Mouse (Mus musculus) neural tube, embryonic 11.5 days (tissue): ENCODE data around the gene Oscar. TPM values are rescaled to one million over a fixed set of nuclear protein-coding genes. Genes with fewer than 3 reads are reported as not detected.
"Not testable (repeated sequence)": the region's sequence is repeated elsewhere in the genome, so short reads cannot be mapped to it uniquely, and the experiment has no call there.

Experiments
- ATAC-seq: fragments of 200-750 bp; cut with Nextera tagmentation; 2 replicates; pipeline ENCODE4 v1.8.0; 2017; ENCODE audit warnings: moderate number of reproducible peaks, mild to moderate bottlenecking, moderate TSS enrichment, moderate library complexity; ENCODE audit not compliant: insufficient read depth, low FRiP score, low TSS enrichment
- DNase-seq: peaks from one replicate; pipeline ENCODE4 v3.0.0-alpha.2; 2015; ENCODE audit warnings: low spot score
- H3K27ac ChIP-seq: fragments of 300-500 bp; sonication (generic); 2 replicates; pipeline ENCODE4 v1.5.1; 2014; ENCODE audit warnings: low read depth, mild to moderate bottlenecking, low read length
- H3K27me3 ChIP-seq: fragments of 300-500 bp; sonication (generic); 2 replicates; pipeline ENCODE4 v1.6.1; 2014; ENCODE audit warnings: mild to moderate bottlenecking, low read length, mixed read lengths; ENCODE audit not compliant: control insufficient read depth, insufficient read depth
- H3K36me3 ChIP-seq: fragments of 300-500 bp; sonication (generic); 2 replicates; pipeline ENCODE4 v1.6.1; 2014; ENCODE audit warnings: mild to moderate bottlenecking, low read length, moderate library complexity, mixed read lengths; ENCODE audit not compliant: control insufficient read depth, insufficient read depth
- H3K4me1 ChIP-seq: fragments of 300-500 bp; sonication (generic); 2 replicates; pipeline ENCODE4 v1.6.1; 2014; ENCODE audit warnings: low read length, mixed read lengths; ENCODE audit not compliant: control insufficient read depth, insufficient read depth
- H3K4me2 ChIP-seq: fragments of 300-500 bp; sonication (generic); 2 replicates; pipeline ENCODE4 v1.6.1; 2014; ENCODE audit warnings: low read depth, mild to moderate bottlenecking, moderate library complexity
- H3K4me3 ChIP-seq: fragments of 300-500 bp; sonication (generic); 2 replicates; pipeline ENCODE4 v1.5.1; 2014; ENCODE audit warnings: low read depth, low read length
- H3K9ac ChIP-seq: fragments of 300-500 bp; sonication (generic); 2 replicates; pipeline ENCODE4 v1.6.1; 2014; ENCODE audit warnings: mild to moderate bottlenecking, low read length
- H3K9me3 ChIP-seq: fragments of 300-500 bp; sonication (generic); 2 replicates; pipeline ENCODE4 v1.6.1; 2016; ENCODE audit warnings: low read length; ENCODE audit not compliant: control insufficient read depth
- whole genome bisulfite sequencing: fragments of 180-500 bp; shearing (Covaris S2); extraction: QIAGEN DNeasy Blood & Tissue Kit; methylation state at CpG from one replicate; pipeline ENCODE4 v1.1.7; 2014; 5-methylcytosine and 5-hydroxymethylcytosine counted together
- polyA plus RNA-seq: library from polyadenylated mRNA; unstranded; fragments of >200 nt; fragmentation: Nextera tagmentation; extraction: Ambion mirVana; gene quantifications from 2 replicates; pipeline ENCODE4 v1.2.1, GENCODE M21; 2014

The Oscar gene
- polyA plus RNA-seq, 1 experiment from 2014 or later = 0.25 TPM

- no peaks in the 10 kb centered on the region for H3K36me3 ChIP-seq
- DNase-seq = no peak
- 53% methylated on average over 2 of the region's 2 CpGs for WGBS
Measured at GRCm38 (mm10) chr7:3580029-3580428, 35.9 kb downstream of the Oscar start.

GRCm38 (mm10) chr7:3578952-3579546 is 36.9 kb downstream of the Oscar start:
- H3K9ac ChIP-seq = no peak overlapping the region
- H3K27ac ChIP-seq = no peak overlapping the region
- ATAC-seq (no peak), DNase-seq (no peak)
- H3K27me3 ChIP-seq = no peaks in the 10 kb centered on the region
- H3K9me3 ChIP-seq = no peaks in the 10 kb centered on the region
- H3K4me3 ChIP-seq = no peak overlapping the region
- no peaks in the 10 kb centered on the region for H3K4me1 ChIP-seq
- H3K4me2 ChIP-seq = no peak overlapping the region
- 51% methylated on average over 6 of the region's 6 CpGs for WGBS
- H3K36me3 ChIP-seq = no peaks in the 10 kb centered on the region

More at GRCm38 (mm10) chr7:3580029-3580428, 35.9 kb downstream of the Oscar start:
- H3K27me3 ChIP-seq = no peaks in the 10 kb centered on the region
- H3K4me2 ChIP-seq = no peak overlapping the region
- H3K4me3 ChIP-seq = no peak overlapping the region
- H3K4me1 ChIP-seq = no peaks in the 10 kb centered on the region
- no peak overlapping the region for H3K27ac ChIP-seq
- ATAC-seq = no peak
- H3K9me3 ChIP-seq = no peaks in the 10 kb centered on the region
- H3K9ac ChIP-seq = no peak overlapping the region

- WGBS = 83% methylated on average over 2 of the region's 2 CpGs
Measured at GRCm38 (mm10) chr7:3578196-3578595, 37.8 kb downstream of the Oscar start.

DNA sequence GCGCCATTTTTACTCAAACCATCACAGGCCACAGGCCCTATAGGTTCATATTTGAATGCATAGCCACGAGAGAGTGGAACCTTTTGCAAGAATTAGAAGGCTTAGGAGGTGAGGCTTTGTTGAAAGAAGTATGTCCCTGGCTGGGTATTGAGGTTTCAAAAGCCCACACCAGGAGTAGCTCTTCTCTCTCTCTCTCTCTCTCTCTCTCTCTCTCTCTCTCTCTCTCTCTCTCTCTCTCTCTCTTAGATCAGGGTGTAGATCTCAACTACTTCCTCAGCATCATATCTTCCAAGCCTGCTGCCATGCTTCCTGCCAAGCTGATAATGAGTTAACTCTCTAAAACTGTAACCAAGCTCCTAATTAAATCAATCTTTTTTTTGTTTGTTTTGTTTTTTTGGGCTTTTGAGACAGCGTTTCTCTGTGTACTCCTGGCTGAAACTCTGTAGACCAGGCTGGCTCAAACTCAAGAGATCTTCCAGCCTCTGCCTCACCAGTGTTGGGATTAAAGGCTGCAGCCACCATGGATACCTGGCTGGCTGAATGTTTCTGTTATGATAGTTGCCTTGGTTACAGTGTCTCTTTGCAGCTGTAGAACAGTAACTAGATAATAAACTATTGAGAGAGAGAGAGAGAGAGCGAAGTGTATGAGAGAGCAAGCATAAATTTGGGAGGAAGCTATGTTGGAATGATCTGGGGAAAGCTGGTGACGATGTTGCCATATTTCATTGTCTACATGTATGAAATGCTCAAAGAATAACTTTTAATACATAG is 39.4 kb downstream of the Oscar start:
- DNase-seq (no peak), ATAC-seq (no peak)
- no peaks in the 10 kb centered on the region for H3K27me3 ChIP-seq
- H3K4me3 ChIP-seq = no peak overlapping the region
- WGBS = 82% methylated on average over 5 of the region's 5 CpGs
- no peak overlapping the region for H3K9ac ChIP-seq
- H3K4me2 ChIP-seq = no peak overlapping the region
- no peak overlapping the region for H3K27ac ChIP-seq
- H3K4me1 ChIP-seq = no peaks in the 10 kb centered on the region
- H3K9me3 ChIP-seq = no peaks in the 10 kb centered on the region
- no peaks in the 10 kb centered on the region for H3K36me3 ChIP-seq

More at GRCm38 (mm10) chr7:3578196-3578595, 37.8 kb downstream of the Oscar start:
- Histone ChIP-seq H3K27ac (no peak overlapping the region), H3K9ac (no peak overlapping the region), H3K4me2 (no peak overlapping the region), H3K4me3 (no peak overlapping the region), H3K27me3 (no peaks in the 10 kb centered on the region), H3K4me1 (no peaks in the 10 kb centered on the region), H3K9me3 (no peaks in the 10 kb centered on the region), H3K36me3 (no peaks in the 10 kb centered on the region)
- ATAC-seq (no peak), DNase-seq (no peak)

GRCm38 (mm10) chr7:3574216-3574615 is 41.7 kb downstream of the Oscar start:
- DNase-seq (no peak), ATAC-seq (no peak)
- H3K4me1 ChIP-seq = no peaks in the 10 kb centered on the region
- H3K4me3 ChIP-seq = no peak overlapping the region
- H3K4me2 ChIP-seq = no peak overlapping the region
- 70% methylated on average over 5 of the region's 5 CpGs for WGBS
- no peak overlapping the region for H3K27ac ChIP-seq
- no peaks in the 10 kb centered on the region for H3K27me3 ChIP-seq
- H3K9ac ChIP-seq = no peak overlapping the region
- no peaks in the 10 kb centered on the region for H3K36me3 ChIP-seq
- H3K9me3 ChIP-seq = no peaks in the 10 kb centered on the region

DNA sequence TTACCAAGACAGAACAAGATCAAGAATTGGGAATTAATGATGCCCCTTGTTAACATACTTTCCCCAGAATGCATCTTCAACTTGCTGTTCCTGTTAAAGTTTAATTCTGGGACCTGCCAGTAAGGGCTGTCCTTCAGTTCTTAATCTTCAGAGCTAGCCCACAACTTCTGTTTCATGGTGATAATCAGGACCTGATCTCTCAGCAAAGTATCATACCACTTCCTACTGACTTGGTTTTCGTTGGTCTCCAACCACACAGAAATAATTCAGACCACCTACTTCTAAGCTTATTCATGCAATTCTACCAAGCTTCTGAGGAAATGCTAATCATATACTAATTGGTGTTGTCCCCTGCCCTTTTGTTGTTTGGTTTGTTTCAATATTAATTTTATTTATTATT is 44.1 kb downstream of the Oscar start:
- Histone ChIP-seq H3K4me3 (no peak overlapping the region), H3K9ac (no peak overlapping the region), H3K9me3 (no peaks in the 10 kb centered on the region), H3K27ac (no peak overlapping the region), H3K36me3 (no peaks in the 10 kb centered on the region), H3K27me3 (no peaks in the 10 kb centered on the region), H3K4me2 (no peak overlapping the region), H3K4me1 (no peaks in the 10 kb centered on the region)
- ATAC-seq = no peak
- DNase-seq = no peak
- WGBS = 83% methylated on average over 1 of the region's 1 CpGs

- not testable (repeated sequence) for H3K4me1 ChIP-seq, H3K36me3 ChIP-seq, ATAC-seq, H3K9ac ChIP-seq, H3K4me3 ChIP-seq, H3K4me2 ChIP-seq, DNase-seq, H3K27me3 ChIP-seq, H3K9me3 ChIP-seq, H3K27ac ChIP-seq
- 91% methylated on average over 3 of the region's 3 CpGs for WGBS
Measured at GRCm38 (mm10) chr7:3570580-3570979, 45.4 kb downstream of the Oscar start.

DNA sequence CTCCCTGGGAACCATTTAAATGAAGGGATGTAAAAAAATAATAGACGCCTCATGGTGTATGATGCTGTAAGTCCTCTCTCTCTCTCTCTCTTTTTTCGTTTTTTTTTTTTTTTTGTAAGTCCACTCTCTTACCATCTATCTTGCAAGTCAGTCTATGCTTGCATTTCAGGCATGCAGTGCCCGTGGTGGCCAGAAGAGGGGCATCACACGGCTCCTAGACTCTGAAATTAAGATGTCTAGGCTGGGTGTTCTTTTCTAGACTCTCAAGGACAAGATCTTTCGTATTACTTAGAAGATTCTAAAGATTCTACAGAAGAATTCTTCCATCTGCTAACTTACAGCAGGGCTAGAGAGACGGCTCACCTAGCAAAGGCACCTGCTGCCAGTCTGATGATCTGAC is 46.2 kb downstream of the Oscar start:
- Histone ChIP-seq H3K4me2 (no peak overlapping the region), H3K27ac (no peak overlapping the region), H3K36me3 (no peaks in the 10 kb centered on the region), H3K27me3 (no peaks in the 10 kb centered on the region), H3K9me3 (no peaks in the 10 kb centered on the region), H3K9ac (no peak overlapping the region), H3K4me1 (no peaks in the 10 kb centered on the region), H3K4me3 (no peak overlapping the region)
- WGBS = 75% methylated on average over 6 of the region's 6 CpGs
- ATAC-seq (no peak), DNase-seq (no peak)

- Histone ChIP-seq H3K36me3 (no peaks in the 10 kb centered on the region), H3K4me3 (no peak overlapping the region), H3K27me3 (no peaks in the 10 kb centered on the region), H3K4me1 (no peaks in the 10 kb centered on the region), H3K9me3 (no peaks in the 10 kb centered on the region), H3K27ac (no peak overlapping the region), H3K9ac (no peak overlapping the region), H3K4me2 (no peak overlapping the region)
- no peak for ATAC-seq
- WGBS = 23% methylated on average over 2 of the region's 2 CpGs
- DNase-seq = no peak
Measured at GRCm38 (mm10) chr7:3567336-3567735, 48.6 kb downstream of the Oscar start.
